Mouse (Mus musculus) layer of hippocampus, postnatal 14 days (tissue): ENCODE results near the gene Tenm2. TPM values are rescaled to one million over a fixed set of nuclear protein-coding genes. Genes with fewer than 3 reads are reported as not detected.
A peak's percentile ranks its signal among the peaks of the same experiment; 100 is the strongest.

Experiments
- DNase-seq, 2 experiments: peaks; one replicate each; pipeline ENCODE4 v3.0.0; 2021 to 2022; ENCODE audit warnings: low spot score in 2 of 2, mixed read lengths in 1 of 2
- total RNA-seq, 2 experiments: library from RNA; stranded (reverse); gene quantifications; 2 replicates each; pipeline ENCODE4 v1.2.3; 2021

Tenm2 gene
- total RNA-seq, 2 experiments from 2014 or later, result 156 to 173 TPM

GRCm38 (mm10) chr11:36078391-36078790 is 1157.4 kb downstream of the Tenm2 start:
- peak in 1 of 2 experiments; percentile 42 for DNase-seq

- peak in 1 of 2 experiments; percentile 68 for DNase-seq
Observed at GRCm38 (mm10) chr11:36074015-36074567, 1161.7 kb downstream of the Tenm2 start.

GRCm38 (mm10) chr11:36073074-36073818 is 1162.5 kb downstream of the Tenm2 start:
- peak; percentile 60 to 85 for DNase-seq

GRCm38 (mm10) chr11:36072646-36073045 is 1163.1 kb downstream of the Tenm2 start:
- peak in 1 of 2 experiments; percentile 43 for DNase-seq

GRCm38 (mm10) chr11:36072038-36072437 is 1163.7 kb downstream of the Tenm2 start:
- DNase-seq, result no peak

- no peak for DNase-seq
Observed at GRCm38 (mm10) chr11:36059325-36059843, 1176.4 kb downstream of the Tenm2 start.

- DNase-seq, result no peak
Observed at GRCm38 (mm10) chr11:36056525-36056924, 1179.2 kb downstream of the Tenm2 start.

GRCm38 (mm10) chr11:36054323-36054722 is 1181.4 kb downstream of the Tenm2 start:
- no peak for DNase-seq

- DNase-seq, result no peak
Observed at GRCm38 (mm10) chr11:36053457-36053856, 1182.3 kb downstream of the Tenm2 start.

- DNase-seq, result no peak
Observed at GRCm38 (mm10) chr11:36052598-36052997, 1183.2 kb downstream of the Tenm2 start.

GRCm38 (mm10) chr11:36052091-36052490 is 1183.7 kb downstream of the Tenm2 start:
- no peak for DNase-seq

- no peak for DNase-seq
Observed at GRCm38 (mm10) chr11:36049547-36049946, 1186.2 kb downstream of the Tenm2 start.

GRCm38 (mm10) chr11:36045681-36046276 is 1190.0 kb downstream of the Tenm2 start:
- peak; percentile 77 to 78 for DNase-seq

GRCm38 (mm10) chr11:36041411-36041810 is 1194.4 kb downstream of the Tenm2 start:
- no peak for DNase-seq

- no peak for DNase-seq
Observed at GRCm38 (mm10) chr11:36040508-36041233, 1195.1 kb downstream of the Tenm2 start.

GRCm38 (mm10) chr11:36039825-36040224 is 1195.9 kb downstream of the Tenm2 start:
- DNase-seq, result no peak

- no peak for DNase-seq
Observed at GRCm38 (mm10) chr11:36038386-36038785, 1197.4 kb downstream of the Tenm2 start.

- no peak for DNase-seq
Observed at GRCm38 (mm10) chr11:36037311-36037710, 1198.5 kb downstream of the Tenm2 start.

- peak; percentile 51 to 75 for DNase-seq
Observed at GRCm38 (mm10) chr11:36036061-36036695, 1199.6 kb downstream of the Tenm2 start.

- DNase-seq, result no peak
Observed at GRCm38 (mm10) chr11:36031751-36032150, 1204.0 kb downstream of the Tenm2 start.

- no peak for DNase-seq
Observed at GRCm38 (mm10) chr11:36020009-36020408, 1215.8 kb downstream of the Tenm2 start.
